Mouse (Mus musculus) bone marrow macrophage, adult 2 months (primary cell): Measurements from ENCODE around the gene Sprr2a3.
"Not testable (repeated sequence)": the region's sequence is repeated elsewhere in the genome, so short reads cannot be mapped to it uniquely, and the experiment has no call there.

Source experiments
- CTCF ChIP-seq: IDR thresholded peaks from 2 replicates; pipeline ENCODE4 v1.5.1; 2012; ENCODE audit warnings: low read depth, mild to moderate bottlenecking, low read length, moderate library complexity
- POLR2A ChIP-seq: IDR thresholded peaks from 2 replicates; pipeline ENCODE4 v1.6.1; 2012; ENCODE audit warnings: mild to moderate bottlenecking, low read depth, low read length, borderline replicate concordance

GRCm38 (mm10) chr3:92280963-92281606, 4.1 kb upstream of the Sprr2a3 start:
- TF ChIP-seq CTCF, POLR2A: not testable (repeated sequence)
